Mouse (Mus musculus) G1E (cell line): Measurements from ENCODE around the gene Zfy1. TPM values are rescaled to one million over a fixed set of nuclear protein-coding genes. Genes with fewer than 3 reads are reported as not detected.
"Not testable (repeated sequence)": the region's sequence is repeated elsewhere in the genome, so short reads cannot be mapped to it uniquely, and the experiment has no call there.

Experiments
- ATAC-seq: 2 replicates; pipeline ENCODE4 v1.8.0; 2016; ENCODE audit warnings: mild to moderate bottlenecking; ENCODE audit not compliant: insufficient number of reproducible peaks, poor library complexity, low FRiP score, severe bottlenecking; ENCODE audit errors: extremely low read depth
- DNase-seq: peaks from one replicate; pipeline ENCODE4 v3.0.0; 2012; ENCODE audit warnings: low spot score
- H3K27me3 ChIP-seq: 2 replicates; pipeline ENCODE4 v1.6.1; 2012; ENCODE audit warnings: mild to moderate bottlenecking, low read length, inconsistent platforms; ENCODE audit not compliant: insufficient read depth
- H3K36me3 ChIP-seq: replicated peaks from 2 replicates; pipeline ENCODE3; 2012; ENCODE audit warnings: mild to moderate bottlenecking, inconsistent platforms
- H3K4me1 ChIP-seq: 2 replicates; pipeline ENCODE4 v1.6.1; 2012; ENCODE audit warnings: low read depth, low read length, inconsistent platforms, mixed read lengths; ENCODE audit not compliant: insufficient read depth
- H3K4me3 ChIP-seq: 2 replicates; pipeline ENCODE4 v1.5.1; 2012; ENCODE audit warnings: low read depth, mild to moderate bottlenecking, inconsistent platforms, low read length, moderate library complexity, mixed read lengths
- H3K9me3 ChIP-seq: replicated peaks from 2 replicates; pipeline ENCODE4 v1.6.1; 2012; ENCODE audit warnings: inconsistent platforms
- CTCF ChIP-seq: IDR thresholded peaks from 2 replicates; pipeline ENCODE4 v1.5.1; 2012; ENCODE audit warnings: low read depth, low read length, inconsistent platforms, mixed read lengths
- GATA1 ChIP-seq: IDR thresholded peaks from 2 replicates; pipeline ENCODE4 v1.6.1; 2012; ENCODE audit warnings: borderline replicate concordance, low read length, inconsistent platforms, mixed read lengths
- GATA2 ChIP-seq: IDR thresholded peaks from 2 replicates; pipeline ENCODE4 v1.6.1; 2012; ENCODE audit warnings: low read depth, low read length, inconsistent platforms, borderline replicate concordance
- POLR2AphosphoS5 ChIP-seq: IDR thresholded peaks from 2 replicates; pipeline ENCODE4 v1.6.1; 2012; ENCODE audit warnings: low read depth, low read length, inconsistent platforms; ENCODE audit not compliant: insufficient replicate concordance
- TAL1 ChIP-seq: conservative IDR thresholded peaks from 2 replicates; pipeline ENCODE4 v1.6.1; 2012; ENCODE audit warnings: low read depth, low read length, inconsistent platforms, mixed read lengths
- polyA plus RNA-seq: library from polyadenylated mRNA; stranded (reverse); fragments of >175 nt; gene quantifications from 2 replicates; pipeline ENCODE4 v1.2.3, GENCODE M21; 2012
- total RNA-seq, 2 experiments: library from RNA; stranded (forward) in 1 of 2; stranded (reverse) in 1 of 2; fragments of 200-1000 nt in 1 of 2; fragments of >200 nt in 1 of 2; fragmentation: Nextera tagmentation in 1 of 2; gene quantifications; 2 replicates each; pipeline ENCODE4 v1.2.3; 2014 to 2017

Gene Zfy1
- total RNA-seq (2014; fragmentation: Nextera tagmentation) = not detected in 2 replicates
- not detected in 2 replicates for total RNA-seq (2017)
- polyA plus RNA-seq = not detected in 2 replicates

DNA sequence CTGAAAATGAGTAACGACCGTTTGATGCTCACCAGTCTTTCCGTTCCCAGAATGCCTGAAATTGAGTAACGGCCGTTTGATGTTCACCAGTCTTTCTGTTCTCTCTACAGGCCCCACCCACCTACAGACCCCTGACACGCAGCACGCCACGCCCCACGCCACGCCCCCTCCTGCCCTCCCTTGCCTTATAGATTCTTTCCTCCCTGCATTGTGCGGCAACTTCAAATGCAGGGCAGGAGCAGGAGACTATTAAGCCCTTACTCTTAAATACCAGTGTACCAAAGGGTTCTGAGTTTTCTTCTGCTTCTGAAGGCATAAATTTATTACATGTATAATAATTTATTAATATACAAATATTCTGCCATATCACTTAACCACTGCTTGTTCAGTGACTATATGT is at the start of gene Zfy1:
Gene Zfy1, minus strand, starts transcription at position 101 of the 400 bp plus-strand sequence.
- H3K4me3 ChIP-seq, H3K36me3 ChIP-seq, ATAC-seq, H3K9me3 ChIP-seq, DNase-seq, H3K27me3 ChIP-seq, H3K4me1 ChIP-seq: not testable (repeated sequence)

DNA sequence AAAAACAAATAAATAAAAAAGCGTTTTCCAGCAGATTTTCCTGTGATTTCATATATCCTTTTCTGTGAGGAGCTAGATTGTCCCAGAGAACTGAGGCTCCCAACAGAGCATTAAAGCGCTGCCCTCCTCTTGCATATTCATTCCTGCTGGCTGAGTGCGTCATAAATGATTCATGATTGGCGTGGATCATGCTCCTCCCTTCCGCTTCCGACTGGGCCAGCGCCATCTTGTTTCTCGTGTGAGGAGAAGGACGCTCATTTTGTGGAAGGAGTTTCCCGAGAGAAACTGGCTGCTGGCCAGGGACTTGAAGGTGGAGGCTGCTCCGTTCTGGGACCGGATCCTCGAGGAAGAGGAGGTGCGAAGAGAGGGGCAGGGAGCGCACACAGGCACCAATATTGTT is 21.2 kb upstream of the Zfy1 start, which contains the start of gene Uba1y:
Gene Uba1y, plus strand, starts transcription at position 254 of the 400 bp plus-strand sequence.
- ATAC-seq (no peak), DNase-seq (no peak)
- no peaks in the 10 kb centered on the region for H3K27me3 ChIP-seq
- no peaks in the 10 kb centered on the region for H3K4me1 ChIP-seq
- no peak within 1 kb of the TSS for H3K4me3 ChIP-seq
- H3K36me3 ChIP-seq = no peaks in the 10 kb centered on the region
- TF ChIP-seq TAL1 (no peak), GATA1 (no peak)
- H3K9me3 ChIP-seq = no peaks in the 10 kb centered on the region

DNA sequence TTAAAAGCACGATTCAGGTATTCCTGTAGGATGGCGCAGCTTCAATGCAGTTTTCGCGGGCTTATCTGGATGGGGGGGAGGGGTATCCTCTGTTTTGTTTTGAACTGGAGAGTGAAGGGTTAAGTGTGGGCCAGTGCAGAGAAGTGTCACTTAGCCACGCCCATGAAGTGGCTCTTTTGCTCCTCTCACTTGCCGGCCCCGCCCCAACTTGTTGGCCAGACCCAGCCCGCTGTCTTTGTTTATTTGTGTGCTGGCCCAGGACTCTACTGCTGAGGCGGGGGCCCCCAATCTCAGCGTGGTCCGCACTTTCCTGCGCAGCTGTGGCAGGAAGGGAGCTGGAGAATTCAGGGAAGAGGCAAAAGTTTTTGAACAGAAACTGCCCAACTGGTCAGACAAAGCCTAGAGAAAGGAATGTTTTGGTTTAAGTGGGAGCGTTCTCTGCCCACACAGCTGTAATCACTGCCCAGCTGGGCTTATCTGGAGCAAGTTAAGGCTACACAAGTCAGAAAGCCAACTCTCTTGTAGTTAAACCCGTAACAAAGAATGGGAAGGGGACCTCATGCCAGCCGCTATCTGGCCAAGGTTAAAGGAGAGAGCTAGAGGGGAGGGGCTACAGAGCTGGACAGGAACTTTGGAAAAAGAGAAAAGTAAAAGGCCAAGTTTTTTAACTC is 11.9 kb upstream of the Zfy1 start:
- H3K4me1 ChIP-seq = no peaks in the 10 kb centered on the region
- H3K9me3 ChIP-seq = no peaks in the 10 kb centered on the region
- TF ChIP-seq POLR2AphosphoS5 (no peak), TAL1 (no peak), GATA2 (no peak), GATA1 (no peak), CTCF (no peak)
- H3K36me3 ChIP-seq = no peaks in the 10 kb centered on the region
- ATAC-seq = no peak
- H3K27me3 ChIP-seq = no peaks in the 10 kb centered on the region
- no peak for DNase-seq
- no peak overlapping the region for H3K4me3 ChIP-seq

Other genes starting within 250 kb of the Zfy1 start
- not detected in 2 replicates for gene Uba1y, start 21.2 kb upstream of the Zfy1 start, total RNA-seq (2014; fragmentation: Nextera tagmentation)
- not detected in 2 replicates for gene Uba1y, start 21.2 kb upstream of the Zfy1 start, total RNA-seq (2017)
- gene Uba1y, start 21.2 kb upstream of the Zfy1 start, polyA plus RNA-seq = not detected in 2 replicates
- not detected in 2 replicates for gene Kdm5d, start 100.4 kb upstream of the Zfy1 start, total RNA-seq (2014; fragmentation: Nextera tagmentation)
- gene Kdm5d, start 100.4 kb upstream of the Zfy1 start, total RNA-seq (2017) = not detected in 2 replicates
- not detected in 2 replicates for gene Kdm5d, start 100.4 kb upstream of the Zfy1 start, polyA plus RNA-seq
- gene Eif2s3y, start 213.1 kb upstream of the Zfy1 start, total RNA-seq (2014; fragmentation: Nextera tagmentation) = not detected in 2 replicates
- 0.17 TPM in 1 of 2 replicates, not detected in the other for gene Eif2s3y, start 213.1 kb upstream of the Zfy1 start, total RNA-seq (2017)
- not detected in 2 replicates for gene Eif2s3y, start 213.1 kb upstream of the Zfy1 start, polyA plus RNA-seq